Mouse (Mus musculus) A20 (cell line): ENCODE measurements around the gene Prph.
"Not testable (repeated sequence)": the region's sequence is repeated elsewhere in the genome, so short reads cannot be mapped to it uniquely, and the experiment has no call there.

Experiments
- DNase-seq: peaks from one replicate; pipeline ENCODE4 v3.0.0-alpha.2; 2011; ENCODE audit warnings: low read depth, low spot score

Prph gene

DNA sequence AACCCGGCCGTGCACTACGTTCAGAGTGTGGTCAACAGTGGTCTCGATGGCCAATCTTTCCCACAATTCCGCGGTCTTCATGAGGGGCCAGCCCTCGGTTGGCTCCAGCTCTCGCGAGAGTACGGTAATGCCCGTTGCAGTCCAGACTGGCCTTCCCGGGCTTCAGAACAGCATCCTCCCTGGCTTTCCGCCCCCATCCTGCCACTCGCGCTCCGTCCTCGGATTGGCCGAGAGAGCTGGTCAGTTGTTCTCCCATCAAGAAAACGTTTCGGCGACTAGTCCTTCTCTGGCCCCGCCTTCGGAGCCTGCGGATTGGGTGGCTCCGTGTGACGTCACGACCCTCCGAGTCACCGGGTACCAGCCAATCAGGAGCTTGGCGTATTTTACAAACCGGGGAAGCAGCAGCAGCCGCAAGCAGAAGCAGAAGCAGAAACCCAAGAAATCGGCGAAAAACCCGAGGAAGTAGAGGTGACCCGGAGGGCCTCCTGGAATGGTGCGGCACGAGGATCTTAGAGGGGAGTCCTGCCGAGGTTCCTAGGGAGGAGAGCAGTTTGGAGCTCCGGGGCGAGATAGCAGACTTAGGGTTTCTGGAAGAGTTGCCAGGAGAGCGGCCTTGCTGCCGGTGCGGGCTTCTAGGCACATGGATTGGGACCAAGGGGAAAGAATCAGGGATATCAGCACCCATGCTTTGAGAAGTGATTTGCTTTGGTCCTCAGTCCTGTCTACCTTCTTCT lies 19.8 kb downstream of the Prph start:
- DNase-seq: peak; percentile 98

GRCm38 (mm10) chr15:99076011-99076410 lies 21.0 kb downstream of the Prph start:
- DNase-seq: not testable (repeated sequence)

DNA sequence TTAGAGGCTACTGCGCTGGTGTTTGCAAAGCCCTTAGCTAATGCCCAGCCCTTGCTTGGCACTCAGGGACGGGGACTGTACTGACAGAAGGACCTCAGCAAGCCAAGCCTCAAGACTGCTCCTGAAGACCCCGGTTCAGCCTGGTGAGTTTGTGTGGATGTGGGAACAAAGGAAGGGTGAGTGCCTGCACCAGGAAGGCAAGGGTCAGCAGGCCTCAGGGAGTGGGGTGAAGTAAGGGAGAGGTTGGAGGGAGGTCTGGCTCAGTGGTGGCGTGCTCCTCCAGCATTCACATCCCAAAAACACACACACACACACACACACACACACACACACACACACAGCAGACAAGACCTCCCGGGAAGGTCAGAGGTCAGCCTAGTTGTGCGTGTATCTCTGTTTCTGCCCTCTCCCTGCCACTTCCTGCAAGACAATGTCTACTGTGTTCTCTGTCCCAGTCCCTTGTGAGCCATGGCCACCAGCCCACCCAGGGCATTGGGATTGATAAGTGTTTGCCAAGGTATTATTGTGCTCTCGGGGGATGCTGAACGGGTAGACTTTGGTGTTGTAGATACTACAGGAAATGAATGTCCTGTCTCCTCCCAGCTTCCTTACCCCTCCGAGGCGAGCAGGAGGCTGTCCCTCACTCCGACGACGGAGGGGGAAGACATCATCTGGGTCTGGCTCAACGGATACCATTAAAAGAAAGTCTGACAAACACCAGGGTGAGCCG lies 23.4 kb downstream of the Prph start:
- DNase-seq: no peak

DNA sequence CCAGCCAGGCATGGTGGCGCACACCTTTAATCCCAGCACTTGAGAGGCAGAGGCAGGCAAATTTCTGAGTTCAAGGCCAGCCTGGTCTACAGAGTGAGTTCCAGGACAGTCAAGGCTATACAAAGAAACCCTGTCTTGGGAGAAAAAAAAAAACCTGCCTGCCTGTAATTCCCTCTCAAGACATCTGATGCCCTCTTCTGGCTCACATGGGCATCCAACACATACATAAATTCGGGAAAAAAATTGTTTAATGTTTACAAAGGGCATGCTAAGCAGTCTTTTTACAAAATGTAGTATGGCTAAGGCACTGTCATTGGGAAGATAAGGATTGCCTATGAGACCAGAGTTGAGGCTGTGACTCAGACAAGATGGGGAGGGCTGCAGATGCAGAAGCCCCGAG lies 24.8 kb downstream of the Prph start:
- DNase-seq: no peak

GRCm38 (mm10) chr15:99082322-99082721 lies 27.3 kb downstream of the Prph start:
- DNase-seq: no peak

DNA sequence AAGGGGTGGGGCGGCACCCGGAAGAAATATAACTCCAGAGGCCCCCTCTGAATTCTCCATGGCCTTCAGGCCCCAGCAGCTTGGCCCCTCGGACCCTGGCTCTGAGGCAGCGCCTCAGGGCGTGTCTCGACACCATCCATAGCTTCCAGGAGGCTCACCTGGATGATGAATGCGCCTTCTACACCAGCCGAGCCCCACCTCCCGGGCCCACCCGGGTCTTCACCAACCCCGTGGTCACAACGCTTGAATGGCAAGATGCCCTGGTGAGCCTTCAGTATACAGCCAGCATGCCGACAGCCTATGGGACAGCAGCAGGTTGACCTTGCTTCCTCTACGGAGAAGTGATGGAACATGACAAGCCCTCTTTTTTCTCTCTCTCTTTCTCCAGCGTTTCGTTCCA lies 27.9 kb downstream of the Prph start:
- no peak for DNase-seq

DNA sequence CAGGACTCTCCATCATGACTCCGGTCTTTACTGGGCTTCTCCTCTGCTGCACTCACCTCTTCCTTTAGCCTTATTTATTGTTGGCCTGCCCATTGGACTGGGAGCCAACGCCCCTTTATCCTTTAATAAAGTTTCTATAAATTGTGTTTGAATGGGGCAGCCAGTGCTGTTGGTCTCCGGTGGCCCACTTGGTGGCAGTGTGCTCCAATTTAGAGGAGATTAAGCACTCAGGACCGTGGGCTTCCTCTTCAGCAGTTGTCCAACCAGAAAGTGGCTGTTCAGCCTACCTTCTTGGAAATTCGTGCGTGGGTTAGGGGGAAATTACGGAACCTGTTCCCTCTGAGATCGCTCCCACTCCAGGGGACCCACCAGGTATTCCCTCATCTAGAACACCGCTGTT lies 28.3 kb downstream of the Prph start:
- DNase-seq: peak; percentile 43

DNA sequence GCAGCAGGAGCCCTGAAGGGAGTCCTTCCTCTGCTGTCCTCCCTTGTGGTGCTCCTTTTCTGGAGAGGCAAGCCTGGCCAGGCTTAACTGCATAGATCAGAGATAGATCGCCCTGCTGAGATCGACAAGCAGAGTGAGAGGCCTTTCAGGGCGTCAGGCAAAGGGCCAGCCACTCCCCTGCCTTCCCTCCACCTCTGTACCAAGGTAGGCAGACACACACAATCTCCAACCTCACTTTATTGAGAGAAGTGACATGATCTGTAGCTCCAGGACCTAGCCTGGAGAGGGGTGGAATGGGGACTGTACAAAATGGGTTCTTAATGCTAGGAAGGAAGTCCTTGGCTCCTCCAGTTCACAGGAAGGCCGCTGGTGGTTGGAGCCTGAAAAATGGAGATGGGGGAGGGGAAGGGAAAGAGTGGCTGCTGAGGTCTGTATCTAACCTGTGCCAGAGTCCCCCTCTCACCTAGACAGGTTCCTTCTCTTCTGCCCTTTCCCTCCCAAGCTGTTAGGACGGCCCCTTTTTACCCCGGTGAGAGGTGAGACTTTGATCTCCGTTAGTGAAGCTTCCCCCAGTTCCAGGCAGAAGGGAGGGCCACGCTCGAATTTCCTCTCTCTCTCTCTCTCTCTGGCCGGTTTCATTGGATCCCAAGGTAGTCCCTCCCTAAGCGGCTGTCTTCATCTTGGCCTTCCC lies 29.0 kb downstream of the Prph start:
- no peak for DNase-seq

- DNase-seq: no peak
Measured at GRCm38 (mm10) chr15:99084618-99085017, 29.6 kb downstream of the Prph start.

DNA sequence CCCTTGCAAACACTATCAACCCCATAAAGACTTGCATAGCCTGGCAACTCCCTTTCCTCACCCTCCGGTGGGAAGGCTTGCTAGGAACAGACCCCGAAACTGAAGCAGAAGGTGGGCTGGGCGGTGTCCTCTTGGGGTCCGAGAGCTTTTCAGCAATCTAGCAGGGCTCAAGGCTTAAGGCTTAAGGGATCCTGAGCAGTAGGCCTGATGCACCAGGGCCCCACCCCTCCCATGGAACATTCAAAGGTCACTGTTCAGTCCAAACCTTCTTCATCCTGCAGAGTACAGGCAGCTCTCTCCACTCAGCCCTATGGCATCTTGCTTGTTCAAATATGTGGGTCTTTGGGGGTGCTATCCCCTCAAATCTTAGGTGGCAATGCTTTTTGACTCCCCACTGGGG lies 31.0 kb downstream of the Prph start:
- DNase-seq: no peak

DNA sequence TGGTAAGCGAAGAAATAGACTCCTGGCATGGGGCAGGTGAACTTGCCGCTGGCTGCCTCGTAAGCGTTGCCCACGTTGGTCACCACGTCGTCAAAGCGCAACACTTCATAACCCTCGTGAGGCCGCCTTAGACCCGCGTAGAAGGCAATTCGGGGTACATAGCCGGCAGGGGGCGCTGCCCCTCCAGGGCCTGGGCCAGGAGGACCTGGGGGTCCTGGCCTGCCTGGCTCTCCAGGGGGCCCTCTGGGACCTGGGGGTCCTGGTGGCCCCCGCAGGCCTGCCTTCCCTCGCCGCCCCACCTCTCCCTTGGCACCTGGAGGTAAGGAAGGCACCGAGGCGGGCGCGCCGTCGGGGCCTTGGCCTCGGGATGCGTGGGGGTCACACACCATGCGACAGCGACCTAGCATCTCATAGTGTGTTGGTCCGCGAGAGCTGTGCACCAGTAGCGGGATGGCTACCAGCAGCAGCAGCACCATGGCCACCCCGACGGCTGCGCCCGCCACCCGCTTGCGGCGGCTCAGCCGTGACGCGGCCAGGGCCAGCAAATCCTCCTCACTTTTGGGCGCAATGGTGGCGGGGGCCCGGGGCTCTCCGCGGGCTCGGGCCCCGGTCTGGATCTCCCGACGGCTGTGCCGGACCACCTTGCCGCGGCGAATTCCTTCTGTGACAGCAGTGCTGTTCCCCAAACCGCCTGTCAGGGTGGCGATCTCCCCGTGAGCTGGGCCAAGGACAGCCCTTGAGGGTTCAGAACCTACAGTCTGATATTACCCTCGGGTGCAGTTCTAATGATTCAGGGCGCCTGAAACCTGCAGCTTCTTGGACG lies 32.5 kb downstream of the Prph start, which contains the start of gene C1ql4:
Gene C1ql4, minus strand, starts transcription at position 565 of the 823 bp plus-strand sequence.
- DNase-seq: no peak

DNA sequence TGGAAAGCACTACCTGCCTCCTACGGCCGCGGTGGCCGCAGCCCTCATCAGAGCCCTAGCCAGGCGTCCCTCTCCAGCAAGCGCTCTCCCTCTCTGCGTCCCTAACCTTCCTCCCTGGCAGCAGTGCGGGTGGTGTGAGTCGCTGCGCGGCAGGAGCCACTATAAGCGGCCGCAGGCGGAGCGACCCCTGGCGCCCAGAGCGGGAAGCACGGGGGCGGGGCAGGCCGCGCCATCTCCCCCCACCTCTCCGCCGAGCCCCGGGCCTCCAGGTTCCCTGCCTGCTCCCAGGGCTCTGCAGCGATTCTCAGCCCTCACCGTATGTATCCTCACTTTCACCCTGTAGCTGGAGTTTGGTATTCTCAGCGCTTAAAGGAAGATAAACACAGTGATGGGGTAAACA lies 33.3 kb downstream of the Prph start:
- DNase-seq: peak; percentile 61

GRCm38 (mm10) chr15:99089069-99089468 lies 34.1 kb downstream of the Prph start:
- no peak for DNase-seq

GRCm38 (mm10) chr15:99092870-99093269 lies 37.9 kb downstream of the Prph start, which contains the start of gene Dnajc22:
Gene Dnajc22, plus strand, starts transcription at chr15:99093170.
- no peak for DNase-seq

- no peak for DNase-seq
Measured at GRCm38 (mm10) chr15:99093291-99094258, 38.6 kb downstream of the Prph start.

- DNase-seq: no peak
Measured at GRCm38 (mm10) chr15:99094631-99095270, 39.8 kb downstream of the Prph start.

DNA sequence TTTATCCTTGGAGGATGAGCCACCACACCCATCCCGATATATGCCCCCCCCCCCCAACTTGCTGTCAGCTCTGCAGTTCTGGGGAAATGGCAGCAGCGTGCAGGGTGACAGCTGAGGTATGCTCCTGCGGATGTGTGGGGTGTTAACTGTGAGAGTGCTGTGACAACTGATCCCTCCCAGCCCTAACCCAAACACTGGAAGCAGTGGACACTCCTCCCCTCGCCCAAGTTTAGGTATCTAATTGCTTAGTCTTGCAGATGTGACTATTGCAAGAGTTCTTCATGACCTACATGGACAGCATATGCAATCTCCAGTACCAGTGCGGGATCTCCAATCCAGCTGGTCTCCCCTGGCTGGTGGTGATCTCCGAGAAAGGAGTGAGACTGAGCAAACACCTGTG lies 40.4 kb downstream of the Prph start:
- DNase-seq: no peak

DNA sequence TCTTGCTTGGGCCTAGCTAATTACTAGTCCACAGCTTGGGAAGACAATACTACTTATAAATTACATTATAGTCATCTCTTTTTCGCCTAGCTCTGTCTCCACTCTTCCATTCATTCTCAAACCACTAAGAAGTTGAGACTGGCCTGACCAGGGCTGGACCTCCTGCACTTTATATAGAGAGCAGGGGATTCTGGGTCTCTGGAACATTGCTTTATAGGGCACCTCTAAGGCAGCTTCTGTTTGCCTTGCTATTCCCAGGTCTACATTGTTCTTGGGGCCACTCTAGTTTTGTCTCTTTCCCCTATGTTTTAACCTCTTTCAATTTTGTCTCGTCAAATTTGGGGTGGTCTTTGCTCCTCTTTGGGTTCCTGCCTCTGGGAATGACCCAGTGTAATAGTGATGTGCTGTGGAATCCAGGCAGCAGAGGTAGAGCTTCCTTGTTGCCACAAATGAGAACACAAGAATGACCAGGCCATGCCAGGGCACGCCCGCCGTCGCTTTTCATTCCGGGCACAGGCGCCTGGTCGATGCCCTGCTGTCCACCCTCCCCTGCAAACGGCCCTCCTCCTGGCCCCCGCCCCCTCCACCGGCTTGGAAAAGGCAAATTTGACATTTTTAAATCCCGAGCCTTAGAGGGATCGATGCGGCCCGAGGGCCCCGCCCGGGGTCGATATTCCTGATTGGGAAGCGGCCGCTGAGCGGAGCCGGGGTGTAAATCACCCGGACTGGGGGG lies 41.3 kb downstream of the Prph start:
- no peak for DNase-seq

- no peak for DNase-seq
Measured at GRCm38 (mm10) chr15:99096831-99097500, 42.0 kb downstream of the Prph start.
